Mouse (Mus musculus) bone marrow, adult 2 months (tissue): ENCODE measurements around the gene Pcsk4.

Experiments used
- CTCF ChIP-seq: fragments of 200-500 bp; IDR thresholded peaks from 2 replicates; pipeline ENCODE4 v1.5.1; 2011; ENCODE audit warnings: low read length, control low read depth; ENCODE audit not compliant: control insufficient read depth, insufficient read depth
- POLR2A ChIP-seq: fragments of 200-500 bp; IDR thresholded peaks from 2 replicates; pipeline ENCODE4 v1.6.1; 2011; ENCODE audit warnings: low read depth, mild to moderate bottlenecking, control low read depth, low read length, borderline replicate concordance; ENCODE audit not compliant: control insufficient read depth

DNA sequence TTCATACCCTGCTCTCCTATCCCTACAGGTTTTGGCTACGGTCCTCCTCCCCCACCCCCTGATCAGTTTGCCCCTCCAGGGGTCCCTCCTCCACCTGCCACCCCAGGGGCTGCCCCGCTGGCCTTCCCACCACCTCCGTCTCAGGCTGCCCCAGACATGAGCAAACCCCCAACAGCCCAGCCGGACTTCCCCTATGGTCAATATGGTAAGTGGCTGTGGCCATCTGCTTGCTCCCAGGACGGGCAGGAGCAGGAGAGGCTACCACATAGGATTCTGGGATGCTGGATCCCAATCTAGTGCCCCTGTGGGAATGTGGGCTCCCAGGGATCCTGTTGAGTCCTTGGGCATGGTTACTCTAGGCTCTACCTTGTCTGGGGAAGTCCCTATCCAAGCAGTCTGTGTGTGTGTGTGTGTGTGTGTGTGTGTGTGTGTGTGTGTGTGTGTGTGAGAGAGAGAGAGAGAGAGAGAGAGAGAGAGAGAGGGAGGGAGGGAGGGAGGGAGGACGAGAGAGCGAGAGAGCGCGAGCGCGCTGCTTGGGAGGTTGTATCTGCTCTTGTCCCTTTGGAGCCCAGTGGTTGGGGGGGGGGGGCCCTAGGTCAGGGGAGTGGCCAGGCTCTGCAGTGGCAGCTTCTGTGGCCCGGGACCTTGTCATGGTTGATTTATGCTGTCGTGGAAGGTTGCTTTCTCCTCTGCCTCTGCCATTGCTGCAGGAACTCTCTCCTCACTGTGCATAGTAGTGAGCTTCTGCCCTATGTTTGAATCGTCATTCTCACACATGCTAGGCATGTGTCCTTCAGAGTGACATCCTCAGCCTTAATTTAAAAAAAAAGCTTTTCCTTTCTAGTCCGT is 43.9 kb downstream of the Pcsk4 start:
- TF ChIP-seq CTCF (no peak), POLR2A (no peak)
